Mouse (Mus musculus) NIH3T3 (cell line): ENCODE results near the gene Gm10337.

ENCODE experiments used
- DNase-seq: peaks from one replicate; pipeline ENCODE4 v3.0.0-alpha.2; 2012; ENCODE audit warnings: low read depth

The Gm10337 gene

GRCm38 (mm10) chr15:102552599-102552998, 49.1 kb downstream of the Gm10337 start:
- no peak for DNase-seq
